Mouse (Mus musculus) heart, postnatal 0 days (tissue): ENCODE data around the gene Ndufa4l2. TPM values are rescaled to one million over a fixed set of nuclear protein-coding genes. Genes with fewer than 3 reads are reported as not detected.
A peak's percentile ranks its signal among the peaks of the same experiment; 100 is the strongest.

Experiments used
- ATAC-seq: fragments of 200-750 bp; cut with Nextera tagmentation; 2 replicates; pipeline ENCODE4 v1.8.0; 2017; ENCODE audit warnings: low read depth, moderate number of reproducible peaks, moderate library complexity; ENCODE audit not compliant: insufficient read depth
- DNase-seq: peaks from one replicate; pipeline ENCODE4 v3.0.0-alpha.2; 2016; ENCODE audit warnings: low spot score
- H3K27ac ChIP-seq: fragments of 300-500 bp; sonication (generic); 2 replicates; pipeline ENCODE4 v1.5.1; 2014; ENCODE audit warnings: low read depth, mild to moderate bottlenecking
- H3K27me3 ChIP-seq: fragments of 300-500 bp; sonication (generic); 2 replicates; pipeline ENCODE4 v1.6.1; 2014; ENCODE audit warnings: low read length, mixed read lengths; ENCODE audit not compliant: control insufficient read depth, insufficient read depth
- H3K36me3 ChIP-seq: fragments of 300-500 bp; sonication (generic); replicated peaks from 2 replicates; pipeline ENCODE4 v1.6.1; 2014; ENCODE audit warnings: low read length, mixed read lengths; ENCODE audit not compliant: control insufficient read depth, insufficient read depth
- H3K4me1 ChIP-seq: fragments of 300-500 bp; sonication (generic); 2 replicates; pipeline ENCODE4 v1.6.1; 2014; ENCODE audit warnings: antibody characterized with exemption; ENCODE audit not compliant: control insufficient read depth, insufficient read depth
- H3K4me2 ChIP-seq: fragments of 300-500 bp; sonication (generic); 2 replicates; pipeline ENCODE4 v1.6.1; 2014; ENCODE audit warnings: low read depth, mild to moderate bottlenecking, low read length, moderate library complexity
- H3K4me3 ChIP-seq: fragments of 300-500 bp; sonication (generic); 2 replicates; pipeline ENCODE4 v1.5.1; 2014; ENCODE audit warnings: low read depth, low read length
- H3K9ac ChIP-seq: fragments of 300-500 bp; sonication (generic); replicated peaks from 2 replicates; pipeline ENCODE4 v1.6.1; 2014; ENCODE audit warnings: low read depth, low read length, mixed read lengths
- H3K9me3 ChIP-seq: fragments of 300-500 bp; sonication (generic); replicated peaks from 2 replicates; pipeline ENCODE4 v1.6.1; 2016; ENCODE audit warnings: low read length; ENCODE audit not compliant: control insufficient read depth
- CTCF ChIP-seq: IDR thresholded peaks from 2 replicates; pipeline ENCODE4 v1.5.1; 2016; ENCODE audit warnings: antibody characterized with exemption, control low read depth, low read depth
- EP300 ChIP-seq: IDR thresholded peaks from 2 replicates; pipeline ENCODE4 v1.6.1; 2016; ENCODE audit warnings: antibody characterized with exemption, low read depth
- WGBS: fragments of 180-500 bp; shearing (Covaris S2); extraction: QIAGEN DNeasy Blood & Tissue Kit; methylation state at CpG from one replicate; pipeline ENCODE4 v1.1.7; 2014; 5-methylcytosine and 5-hydroxymethylcytosine counted together
- polyA plus RNA-seq: library from polyadenylated mRNA; unstranded; fragments of >200 nt; fragmentation: Nextera tagmentation; extraction: Ambion mirVana; gene quantifications from 2 replicates; pipeline ENCODE4 v1.2.1, GENCODE M21; 2015
- total RNA-seq: library from RNA; depleted of rRNA; stranded (reverse); fragments of >200 nt; gene quantifications from 2 replicates; pipeline ENCODE4 v1.2.3, GENCODE M21; 2014; ENCODE audit warnings: low replicate concordance

Ndufa4l2 gene
- total and polyA plus RNA-seq, 2 experiments from 2014 or later = 46.4 to 68.3 TPM

- TF ChIP-seq EP300 = no peak
- TF ChIP-seq CTCF = no peak
- H3K4me2 ChIP-seq = no peak overlapping the region
- H3K9ac ChIP-seq = no peak overlapping the region
- peaks cover 6% of the 10 kb centered on the region for H3K4me1 ChIP-seq
- DNase-seq (no peak), ATAC-seq (no peak)
- H3K27ac ChIP-seq = no peak overlapping the region
- 12% methylated on average over 23 of the region's 23 CpGs for WGBS
- no peaks in the 10 kb centered on the region for H3K9me3 ChIP-seq
- H3K36me3 ChIP-seq = peaks cover 9% of the 10 kb centered on the region; the same call in 1 of the 2 replicates
- no peak overlapping the region for H3K4me3 ChIP-seq
- peaks cover 61% of the 10 kb centered on the region for H3K27me3 ChIP-seq
These were observed 10.0 kb downstream of the Ndufa4l2 start for GRCm38 (mm10) chr10:127524646-127525255.

- Histone ChIP-seq H3K27ac (no peak overlapping the region), H3K9ac (no peak overlapping the region), H3K27me3 (peaks cover 74% of the 10 kb centered on the region), H3K4me1 (peaks cover 6% of the 10 kb centered on the region), H3K4me3 (peak overlapping the region; percentile 40), H3K9me3 (no peaks in the 10 kb centered on the region), H3K36me3 (no peaks in the 10 kb centered on the region), H3K4me2 (peak overlapping the region; percentile 59; the same call in 1 of the 2 replicates)
- no peak for TF ChIP-seq CTCF
- TF ChIP-seq EP300 = no peak
- 3% methylated on average over 26 of the region's 26 CpGs for WGBS
- ATAC-seq = no peak
- DNase-seq = no peak
These were observed 11.3 kb downstream of the Ndufa4l2 start for GRCm38 (mm10) chr10:127526048-127526447.

GRCm38 (mm10) chr10:127526681-127527080, 11.9 kb downstream of the Ndufa4l2 start:
- Histone ChIP-seq H3K4me3 (peak overlapping the region; percentile 40), H3K27ac (no peak overlapping the region), H3K9ac (no peak overlapping the region), H3K4me2 (peak overlapping the region; percentile 59), H3K9me3 (no peaks in the 10 kb centered on the region), H3K4me1 (peaks cover 6% of the 10 kb centered on the region), H3K27me3 (peaks cover 81% of the 10 kb centered on the region), H3K36me3 (no peaks in the 10 kb centered on the region)
- peak; percentile 57 for ATAC-seq
- 1% methylated on average over 26 of the region's 26 CpGs for WGBS
- peak; percentile 59 for DNase-seq
- TF ChIP-seq EP300 = no peak
- TF ChIP-seq CTCF = peak; percentile 45

GRCm38 (mm10) chr10:127527481-127527880, 12.7 kb downstream of the Ndufa4l2 start:
- no peaks in the 10 kb centered on the region for H3K9me3 ChIP-seq
- H3K4me1 ChIP-seq = peaks cover 6% of the 10 kb centered on the region; the same call in 1 of the 2 replicates
- H3K4me2 ChIP-seq = no peak overlapping the region
- TF ChIP-seq CTCF = no peak
- no peak for TF ChIP-seq EP300
- WGBS = 12% methylated on average over 17 of the region's 17 CpGs
- H3K36me3 ChIP-seq = no peaks in the 10 kb centered on the region
- H3K9ac ChIP-seq = no peak overlapping the region
- H3K4me3 ChIP-seq = no peak overlapping the region
- ATAC-seq (no peak), DNase-seq (no peak)
- H3K27ac ChIP-seq = no peak overlapping the region
- peaks cover 89% of the 10 kb centered on the region for H3K27me3 ChIP-seq

- Histone ChIP-seq H3K9me3 (no peaks in the 10 kb centered on the region), H3K4me1 (peaks cover 13% of the 10 kb centered on the region; the same call in 1 of the 2 replicates), H3K4me2 (no peak overlapping the region), H3K27me3 (peaks cover 100% of the 10 kb centered on the region), H3K4me3 (no peak overlapping the region), H3K9ac (no peak overlapping the region), H3K36me3 (no peaks in the 10 kb centered on the region), H3K27ac (no peak overlapping the region)
- DNase-seq = no peak
- no peak for ATAC-seq
- TF ChIP-seq EP300 (no peak), CTCF (no peak)
- WGBS = under 1% methylated on average over 18 of the region's 25 CpGs
These were observed 16.2 kb downstream of the Ndufa4l2 start for GRCm38 (mm10) chr10:127530945-127531344.

- H3K36me3 ChIP-seq = no peaks in the 10 kb centered on the region
- H3K4me3 ChIP-seq = no peak overlapping the region
- no peaks in the 10 kb centered on the region for H3K9me3 ChIP-seq
- H3K4me2 ChIP-seq = no peak overlapping the region
- H3K27ac ChIP-seq = no peak overlapping the region
- peaks cover 8% of the 10 kb centered on the region; the same call in 1 of the 2 replicates for H3K4me1 ChIP-seq
- WGBS = 4% methylated on average over 4 of the region's 4 CpGs
- H3K9ac ChIP-seq = no peak overlapping the region
- H3K27me3 ChIP-seq = peaks cover 100% of the 10 kb centered on the region
- TF ChIP-seq CTCF = no peak
- TF ChIP-seq EP300 = no peak
- ATAC-seq (no peak), DNase-seq (no peak)
These were observed 16.8 kb downstream of the Ndufa4l2 start for GRCm38 (mm10) chr10:127531548-127531947.
